Mouse (Mus musculus) right cerebral cortex, postnatal 36 days (tissue): ENCODE data around the gene Clec2l.
A peak's percentile ranks its signal among the peaks of the same experiment; 100 is the strongest.

Experiments
- DNase-seq, 2 experiments: peaks; one replicate each; pipeline ENCODE4 v3.0.0; 2022; ENCODE audit warnings: low spot score in 2 of 2, mixed read lengths in 1 of 2

Gene Clec2l

GRCm38 (mm10) chr6:38662714-38663615 is at the start of gene Clec2l:
Clec2l (plus strand) TSS chr6:38663069.
- peak; percentile 20 to 30 for DNase-seq

- no peak for DNase-seq
These were observed 40.5 kb upstream of the Clec2l start for GRCm38 (mm10) chr6:38622406-38622805.

- DNase-seq, result no peak
These were observed 39.4 kb upstream of the Clec2l start for GRCm38 (mm10) chr6:38623457-38623856.

GRCm38 (mm10) chr6:38624439-38624838 is 38.4 kb upstream of the Clec2l start:
- no peak for DNase-seq

GRCm38 (mm10) chr6:38626086-38626485 is 36.8 kb upstream of the Clec2l start:
- DNase-seq, result no peak

- DNase-seq, result no peak
These were observed 35.8 kb upstream of the Clec2l start for GRCm38 (mm10) chr6:38627081-38627480.

GRCm38 (mm10) chr6:38627486-38627885 is 35.4 kb upstream of the Clec2l start:
- no peak for DNase-seq

GRCm38 (mm10) chr6:38629556-38629955 is 33.3 kb upstream of the Clec2l start:
- DNase-seq, result no peak

- no peak for DNase-seq
These were observed 30.0 kb upstream of the Clec2l start for GRCm38 (mm10) chr6:38632826-38633225.

- no peak for DNase-seq
These were observed 28.4 kb upstream of the Clec2l start for GRCm38 (mm10) chr6:38634461-38634860.

- DNase-seq, result no peak
These were observed 26.7 kb upstream of the Clec2l start for GRCm38 (mm10) chr6:38635941-38636851.

- no peak for DNase-seq
These were observed 25.8 kb upstream of the Clec2l start, which contains the start of gene Klrg2 for GRCm38 (mm10) chr6:38636852-38637618. Klrg2 (minus strand) TSS chr6:38637242.

GRCm38 (mm10) chr6:38640401-38640800 is 22.5 kb upstream of the Clec2l start:
- no peak for DNase-seq

- DNase-seq, result no peak
These were observed 21.6 kb upstream of the Clec2l start for GRCm38 (mm10) chr6:38641228-38641627.

- no peak for DNase-seq
These were observed 21.2 kb upstream of the Clec2l start for GRCm38 (mm10) chr6:38641645-38642044.

GRCm38 (mm10) chr6:38642593-38642992 is 20.3 kb upstream of the Clec2l start:
- DNase-seq, result no peak

GRCm38 (mm10) chr6:38643039-38643438 is 19.8 kb upstream of the Clec2l start:
- DNase-seq, result no peak

GRCm38 (mm10) chr6:38649545-38649944 is 13.3 kb upstream of the Clec2l start:
- DNase-seq, result no peak

GRCm38 (mm10) chr6:38650263-38650937 is 12.5 kb upstream of the Clec2l start:
- no peak for DNase-seq

GRCm38 (mm10) chr6:38661626-38662025 is 1.2 kb upstream of the Clec2l start:
- DNase-seq, result no peak

- no peak for DNase-seq
These were observed 6.7 kb downstream of the Clec2l start for GRCm38 (mm10) chr6:38669580-38669979.
